Mouse (Mus musculus) intestine, embryonic 14.5 days (tissue): Measurements from ENCODE around the gene Tpd52l2. TPM values are rescaled to one million over a fixed set of nuclear protein-coding genes. Genes with fewer than 3 reads are reported as not detected.

ENCODE experiments used
- ATAC-seq: fragments of 200-750 bp; cut with Nextera tagmentation; replicated peaks from 2 replicates; pipeline ENCODE4 v1.8.0; 2017; ENCODE audit warnings: low read depth, moderate number of reproducible peaks, moderate TSS enrichment, moderate library complexity; ENCODE audit not compliant: low FRiP score, low TSS enrichment
- DNase-seq: peaks from one replicate; pipeline ENCODE4 v3.0.0-alpha.2; 2018; ENCODE audit warnings: low spot score
- H3K27ac ChIP-seq: fragments of 300-500 bp; sonication (generic); 2 replicates; pipeline ENCODE4 v1.5.1; 2014; ENCODE audit warnings: low read depth, mild to moderate bottlenecking, control low read depth
- H3K27me3 ChIP-seq: fragments of 300-500 bp; sonication (generic); replicated peaks from 2 replicates; pipeline ENCODE4 v1.6.1; 2014; ENCODE audit warnings: low read length, control low read depth; ENCODE audit not compliant: control insufficient read depth, insufficient read depth
- H3K36me3 ChIP-seq: fragments of 300-500 bp; sonication (generic); 2 replicates; pipeline ENCODE4 v1.6.1; 2014; ENCODE audit warnings: low read length, control low read depth; ENCODE audit not compliant: control insufficient read depth, insufficient read depth
- H3K4me1 ChIP-seq: fragments of 300-500 bp; sonication (generic); replicated peaks from 2 replicates; pipeline ENCODE4 v1.6.1; 2014; ENCODE audit warnings: low read length, control low read depth, mixed read lengths; ENCODE audit not compliant: control insufficient read depth, insufficient read depth
- H3K4me2 ChIP-seq: fragments of 300-500 bp; sonication (generic); 2 replicates; pipeline ENCODE4 v1.6.1; 2014; ENCODE audit warnings: low read length
- H3K4me3 ChIP-seq: fragments of 300-500 bp; sonication (generic); 2 replicates; pipeline ENCODE4 v1.5.1; 2014; ENCODE audit warnings: low read depth, low read length, control low read depth, mixed read lengths
- H3K9ac ChIP-seq: fragments of 300-500 bp; sonication (generic); 2 replicates; pipeline ENCODE4 v1.6.1; 2014; ENCODE audit warnings: mild to moderate bottlenecking, low read length
- H3K9me3 ChIP-seq: fragments of 300-500 bp; sonication (generic); 2 replicates; pipeline ENCODE4 v1.6.1; 2016; ENCODE audit warnings: low read length, control low read depth; ENCODE audit not compliant: control insufficient read depth
- WGBS: fragments of 180-500 bp; shearing (Covaris S2); extraction: QIAGEN DNeasy Blood & Tissue Kit; methylation state at CpG from one replicate; pipeline ENCODE4 v1.1.7; 2014; 5-methylcytosine and 5-hydroxymethylcytosine counted together
- polyA plus RNA-seq: library from polyadenylated mRNA; unstranded; fragments of >200 nt; fragmentation: Nextera tagmentation; extraction: Ambion mirVana; gene quantifications from 2 replicates; pipeline ENCODE4 v1.2.1, GENCODE M21; 2014

Gene Tpd52l2
- polyA plus RNA-seq, 1 experiment from 2014 or later = 152 TPM

GRCm38 (mm10) chr2:181459673-181460621 is 37.0 kb upstream of the Tpd52l2 start:
- ATAC-seq (peak; percentile 59), DNase-seq (peak; percentile 85)
- peak overlapping the region; percentile 84 for H3K4me2 ChIP-seq
- peak overlapping the region; percentile 56 for H3K9ac ChIP-seq
- peak overlapping the region; percentile 49; the same call in 1 of the 2 replicates for H3K27ac ChIP-seq
- no peaks in the 10 kb centered on the region for H3K36me3 ChIP-seq
- no peaks in the 10 kb centered on the region for H3K9me3 ChIP-seq
- no peaks in the 10 kb centered on the region; the same call in 1 of the 2 replicates for H3K27me3 ChIP-seq
- WGBS = under 1% methylated on average over 71 of the region's 71 CpGs
- H3K4me1 ChIP-seq = peaks cover 11% of the 10 kb centered on the region
- H3K4me3 ChIP-seq = peak overlapping the region; percentile 72

- H3K9me3 ChIP-seq = no peaks in the 10 kb centered on the region
- no peak for ATAC-seq
- no peak overlapping the region for H3K4me3 ChIP-seq
- whole genome bisulfite sequencing = 85% methylated on average over 1 of the region's 1 CpGs
- H3K36me3 ChIP-seq = no peaks in the 10 kb centered on the region
- H3K4me2 ChIP-seq = no peak overlapping the region
- peaks cover 9% of the 10 kb centered on the region for H3K4me1 ChIP-seq
- H3K9ac ChIP-seq = no peak overlapping the region
- no peak for DNase-seq
- no peaks in the 10 kb centered on the region; the same call in 1 of the 2 replicates for H3K27me3 ChIP-seq
- no peak overlapping the region for H3K27ac ChIP-seq
These were observed 35.3 kb upstream of the Tpd52l2 start for GRCm38 (mm10) chr2:181461536-181462100.

DNA sequence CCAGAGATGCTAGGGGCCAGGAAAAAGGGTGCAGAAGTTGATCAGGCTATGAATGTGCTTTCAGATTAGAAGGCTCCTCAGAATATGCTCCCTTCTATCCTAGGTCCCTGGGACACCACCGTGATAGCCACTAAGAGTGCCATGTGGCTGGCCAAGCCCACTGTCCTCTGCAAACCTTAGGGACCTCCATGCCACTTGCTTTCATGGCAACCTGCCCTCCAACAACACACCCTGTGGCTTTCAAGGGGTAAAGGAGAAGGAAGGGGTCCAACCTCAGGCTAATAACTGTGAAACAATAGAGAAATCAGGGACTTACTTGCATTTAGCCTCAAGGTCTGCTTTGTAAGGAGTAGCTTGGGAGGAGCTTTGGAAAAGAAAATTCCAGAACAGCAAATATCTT is 34.3 kb upstream of the Tpd52l2 start:
- WGBS = 89% methylated on average over 1 of the region's 1 CpGs

DNA sequence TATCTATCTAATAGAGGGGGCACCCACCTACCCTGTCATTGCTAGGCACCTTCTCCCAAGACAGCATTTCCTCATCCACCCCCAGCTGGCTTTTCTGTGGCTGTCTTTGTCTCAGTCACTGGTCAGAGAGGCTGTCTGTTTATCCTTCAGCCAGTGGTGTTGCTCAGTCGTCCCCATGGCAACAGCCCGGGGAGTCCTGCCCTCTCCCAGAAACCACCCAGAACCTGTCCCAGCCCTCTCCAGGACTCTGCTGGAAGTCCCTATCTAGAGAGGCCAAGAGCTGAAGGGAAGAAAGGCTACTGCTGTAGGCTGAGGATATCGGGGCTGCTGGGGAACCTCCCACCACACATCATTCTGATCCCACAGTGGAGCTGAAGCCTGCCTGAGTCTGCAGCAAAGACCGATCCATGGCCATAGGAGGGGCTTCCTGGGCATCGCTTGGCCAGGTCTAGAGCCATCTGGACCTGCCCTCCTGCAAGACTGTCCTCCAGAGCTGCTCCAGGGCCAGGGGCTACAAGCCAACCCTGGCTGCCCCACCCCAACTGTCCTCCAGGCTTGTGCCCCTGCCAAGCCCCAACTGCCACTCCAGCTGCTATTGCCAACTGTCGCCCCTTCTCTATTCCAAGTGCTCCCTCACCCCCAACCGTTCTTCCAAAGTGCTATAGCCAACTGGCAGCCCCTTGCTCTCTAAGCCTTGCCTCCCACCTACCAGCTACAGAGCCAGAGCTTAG is 33.8 kb upstream of the Tpd52l2 start:
- DNase-seq (peak; percentile 55), ATAC-seq (no peak)
- 33% methylated on average over 7 of the region's 7 CpGs for WGBS

More for the DNA sequence above, 34.3 kb upstream of the Tpd52l2 start:
- Histone ChIP-seq H3K36me3 (no peaks in the 10 kb centered on the region), H3K27me3 (no peaks in the 10 kb centered on the region; the same call in 1 of the 2 replicates), H3K4me2 (no peak overlapping the region), H3K9ac (no peak overlapping the region), H3K4me1 (peaks cover 9% of the 10 kb centered on the region), H3K4me3 (no peak overlapping the region), H3K27ac (no peak overlapping the region), H3K9me3 (no peaks in the 10 kb centered on the region)
- ATAC-seq (no peak), DNase-seq (no peak)

DNA sequence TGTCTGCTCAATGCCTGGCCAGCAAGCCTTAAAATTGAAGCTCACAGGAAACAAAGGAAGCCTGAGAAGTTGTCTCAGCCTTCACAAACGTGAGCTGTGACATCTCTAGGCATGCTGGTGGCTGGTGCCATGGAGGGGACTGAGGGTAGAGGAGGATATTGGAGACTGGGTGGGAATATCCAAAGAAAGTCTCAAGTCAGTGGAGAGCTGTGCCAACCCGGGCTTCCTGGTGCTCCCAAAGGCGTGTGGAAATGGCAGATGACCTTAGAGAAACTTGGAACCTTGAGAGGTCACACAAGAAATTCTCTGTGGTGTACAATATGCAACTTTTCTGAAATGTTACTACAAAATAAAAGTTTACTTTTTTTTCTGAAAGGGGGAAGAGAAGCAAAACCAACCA is 31.5 kb upstream of the Tpd52l2 start:
- no peak overlapping the region for H3K9ac ChIP-seq
- H3K9me3 ChIP-seq = no peaks in the 10 kb centered on the region
- H3K27me3 ChIP-seq = no peaks in the 10 kb centered on the region
- 65% methylated on average over 3 of the region's 3 CpGs for WGBS
- H3K4me1 ChIP-seq = peaks cover 6% of the 10 kb centered on the region
- no peak overlapping the region for H3K4me3 ChIP-seq
- no peak overlapping the region for H3K27ac ChIP-seq
- no peak overlapping the region for H3K4me2 ChIP-seq
- DNase-seq = no peak
- ATAC-seq = no peak
- no peaks in the 10 kb centered on the region for H3K36me3 ChIP-seq

More for the DNA sequence above, 33.8 kb upstream of the Tpd52l2 start:
- no peaks in the 10 kb centered on the region for H3K27me3 ChIP-seq
- no peak overlapping the region for H3K4me3 ChIP-seq
- no peaks in the 10 kb centered on the region for H3K9me3 ChIP-seq
- no peak overlapping the region for H3K27ac ChIP-seq
- H3K4me2 ChIP-seq = no peak overlapping the region
- H3K36me3 ChIP-seq = no peaks in the 10 kb centered on the region
- no peak overlapping the region for H3K9ac ChIP-seq
- H3K4me1 ChIP-seq = peaks cover 9% of the 10 kb centered on the region

- Histone ChIP-seq H3K9me3 (no peaks in the 10 kb centered on the region), H3K9ac (no peak overlapping the region), H3K27ac (no peak overlapping the region), H3K4me1 (no peaks in the 10 kb centered on the region; the same call in 1 of the 2 replicates), H3K4me3 (no peak overlapping the region), H3K36me3 (no peaks in the 10 kb centered on the region), H3K27me3 (no peaks in the 10 kb centered on the region), H3K4me2 (no peak overlapping the region)
- WGBS = 60% methylated on average over 2 of the region's 2 CpGs
- DNase-seq (no peak), ATAC-seq (no peak)
These were observed 26.7 kb upstream of the Tpd52l2 start for GRCm38 (mm10) chr2:181470285-181470684.

DNA sequence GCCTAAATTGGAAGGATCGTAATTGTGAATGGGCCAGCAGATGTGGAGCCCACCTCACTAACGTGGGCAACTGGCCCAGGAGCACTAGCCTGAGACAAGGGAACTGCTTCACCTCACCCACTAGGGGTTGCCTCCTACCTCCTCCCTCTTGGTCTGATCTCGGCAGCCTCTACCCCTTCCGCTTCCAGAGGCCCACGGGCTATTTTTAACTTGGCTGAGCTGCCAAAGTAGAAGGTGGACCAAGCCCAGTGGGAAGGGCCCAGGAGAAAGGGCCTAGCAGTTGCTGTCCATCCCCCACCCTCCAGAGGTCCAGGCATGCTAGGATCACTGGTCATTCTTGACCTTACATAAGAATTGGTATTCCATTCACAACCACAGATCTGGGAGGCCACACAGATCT is 25.7 kb upstream of the Tpd52l2 start:
- ATAC-seq = no peak
- 60% methylated on average over 5 of the region's 5 CpGs for WGBS
- Histone ChIP-seq H3K27me3 (no peaks in the 10 kb centered on the region), H3K27ac (no peak overlapping the region), H3K4me1 (no peaks in the 10 kb centered on the region; the same call in 1 of the 2 replicates), H3K9me3 (no peaks in the 10 kb centered on the region), H3K36me3 (no peaks in the 10 kb centered on the region), H3K9ac (no peak overlapping the region), H3K4me3 (no peak overlapping the region), H3K4me2 (no peak overlapping the region)
- DNase-seq = no peak

DNA sequence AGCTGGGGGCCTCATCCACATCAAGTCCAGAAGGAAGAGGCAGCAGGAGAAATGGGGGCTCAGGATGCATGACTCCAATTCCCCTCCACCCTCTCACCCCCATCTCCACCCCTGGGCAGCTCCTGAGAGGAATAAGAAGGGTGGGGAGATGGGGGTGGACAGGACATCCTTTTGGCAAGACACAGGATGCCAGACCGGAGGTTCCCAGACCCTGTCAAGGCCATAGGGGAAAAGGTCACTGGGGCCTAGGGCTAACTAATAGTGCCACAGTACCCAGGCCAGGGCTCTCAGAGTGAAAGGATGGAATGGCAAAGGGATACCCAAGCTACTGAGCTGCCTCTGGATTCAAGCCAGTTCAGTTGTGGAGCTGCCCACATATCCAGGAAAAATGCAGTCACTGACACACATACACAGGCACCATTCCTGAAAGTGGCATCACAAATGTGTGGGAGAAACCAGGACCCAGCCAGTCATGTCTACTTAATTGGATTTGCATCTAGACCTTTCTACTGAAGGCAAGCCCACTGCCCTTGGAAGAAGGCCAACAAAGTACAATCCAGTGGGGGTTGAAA is 24.6 kb upstream of the Tpd52l2 start:
- 77% methylated on average over 1 of the region's 1 CpGs for WGBS
- H3K27ac ChIP-seq = no peak overlapping the region
- no peaks in the 10 kb centered on the region for H3K27me3 ChIP-seq
- no peak for ATAC-seq
- H3K4me2 ChIP-seq = no peak overlapping the region
- DNase-seq = no peak
- H3K9me3 ChIP-seq = no peaks in the 10 kb centered on the region
- no peak overlapping the region for H3K9ac ChIP-seq
- H3K36me3 ChIP-seq = no peaks in the 10 kb centered on the region
- H3K4me1 ChIP-seq = no peaks in the 10 kb centered on the region; the same call in 1 of the 2 replicates
- no peak overlapping the region for H3K4me3 ChIP-seq
